Mouse (Mus musculus) activated CD4-positive, CD25-positive, alpha-beta regulatory T cell, adult 9 weeks (primary cell): ENCODE results near the gene Myocos. TPM values are rescaled to one million over a fixed set of nuclear protein-coding genes. Genes with fewer than 3 reads are reported as not detected.

ENCODE experiments used
- polyA plus RNA-seq: library from polyadenylated mRNA; unstranded; fragments of 100-300 nt; shearing (Covaris generic); gene quantifications from one replicate; pipeline ENCODE4 v1.2.1, GENCODE M21; 2017

Myocos gene
- polyA plus RNA-seq = not detected

DNA sequence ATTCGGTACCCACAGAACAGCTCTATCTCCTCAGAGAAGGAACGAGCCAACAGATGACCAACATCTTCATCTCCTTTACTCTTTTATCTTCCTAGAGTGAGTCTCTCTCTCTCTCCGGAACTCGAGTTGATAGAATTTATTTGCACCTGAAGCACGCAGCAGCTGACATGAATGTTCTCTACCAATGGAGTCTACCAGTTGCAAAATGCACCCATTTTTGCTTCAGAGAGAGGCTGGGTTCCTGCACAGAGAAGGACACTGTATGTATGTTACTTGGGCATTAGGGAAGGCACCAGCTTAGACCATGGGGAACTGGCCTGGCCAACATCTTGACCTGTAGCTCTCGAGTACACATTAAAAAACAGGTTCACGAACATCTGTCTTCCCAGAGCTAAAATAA, at the start of gene Myocos:
Gene Myocos, minus strand, starts transcription at position 101 of the 400 bp plus-strand sequence.

DNA sequence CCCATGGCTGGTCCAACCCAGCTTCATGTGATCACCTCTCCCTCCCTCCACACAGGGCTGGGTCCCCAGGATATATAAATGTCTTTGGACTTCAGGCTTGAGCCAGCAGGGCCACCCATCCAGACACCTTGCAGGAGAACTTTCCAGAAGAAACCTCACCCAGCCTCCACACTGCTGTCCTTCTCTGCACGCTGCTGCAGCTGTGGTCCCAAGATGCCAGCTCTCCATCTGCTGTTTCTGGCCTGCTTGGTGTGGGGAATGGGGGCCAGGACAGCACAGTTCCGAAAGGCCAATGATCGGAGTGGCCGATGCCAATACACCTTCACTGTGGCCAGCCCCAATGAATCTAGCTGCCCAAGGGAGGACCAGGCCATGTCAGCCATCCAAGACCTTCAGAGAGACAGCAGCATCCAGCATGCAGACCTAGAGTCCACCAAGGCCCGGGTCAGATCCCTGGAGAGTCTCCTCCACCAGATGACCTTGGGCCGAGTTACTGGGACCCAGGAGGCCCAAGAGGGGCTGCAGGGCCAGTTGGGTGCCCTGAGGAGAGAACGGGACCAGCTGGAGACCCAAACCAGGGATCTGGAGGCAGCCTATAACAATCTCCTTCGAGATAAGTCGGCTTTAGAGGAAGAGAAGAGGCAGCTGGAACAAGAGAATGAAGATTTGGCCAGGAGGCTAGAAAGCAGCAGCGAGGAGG, 18.8 kb downstream of the Myocos start, which contains the start of gene Myoc:
Gene Myoc, plus strand, starts transcription at position 105 of the 700 bp plus-strand sequence.

Other genes starting within 250 kb of the Myocos start
- 0.67 TPM for gene Dnm3, start 180.2 kb downstream of the Myocos start, polyA plus RNA-seq
- 19.8 TPM for gene Mettl13, start 109.7 kb downstream of the Myocos start, polyA plus RNA-seq
- gene Vamp4, start 87.7 kb downstream of the Myocos start, polyA plus RNA-seq = 101 TPM
- not detected for gene Myoc, start 19.1 kb downstream of the Myocos start, polyA plus RNA-seq
- gene Prrc2c, start 82.3 kb upstream of the Myocos start, polyA plus RNA-seq = 275 TPM
- gene Fmo4, start 155.8 kb upstream of the Myocos start, polyA plus RNA-seq = not detected
- gene Fmo1, start 208.4 kb upstream of the Myocos start, polyA plus RNA-seq = not detected
- gene Fmo2, start 240.5 kb upstream of the Myocos start, polyA plus RNA-seq = not detected